Mouse (Mus musculus) heart, adult 2 months (tissue): Measurements from ENCODE around the gene Grsf1. TPM values are rescaled to one million over a fixed set of nuclear protein-coding genes. Genes with fewer than 3 reads are reported as not detected.

Source experiments
- DNase-seq, 2 experiments: peaks; one replicate each; pipeline ENCODE4 v3.0.0; 2021
- H3K27ac ChIP-seq: fragments of 200-600 bp; 2 replicates; pipeline ENCODE4 v1.8.1; 2022
- H3K27me3 ChIP-seq: fragments of 200-500 bp; 2 replicates; pipeline ENCODE4 v1.6.1; 2012; ENCODE audit warnings: mild to moderate bottlenecking, low read length, inconsistent platforms, mixed read lengths; ENCODE audit not compliant: control insufficient read depth, insufficient read depth
- H3K36me3 ChIP-seq: fragments of 200-500 bp; 2 replicates; pipeline ENCODE4 v1.6.1; 2012; ENCODE audit warnings: low read length, inconsistent platforms; ENCODE audit not compliant: control insufficient read depth, insufficient read depth
- H3K4me1 ChIP-seq: fragments of 200-500 bp; 2 replicates; pipeline ENCODE4 v1.6.1; 2011; ENCODE audit warnings: low read length; ENCODE audit not compliant: control insufficient read depth, insufficient read depth
- H3K4me3 ChIP-seq: fragments of 200-600 bp; 2 replicates; pipeline ENCODE4 v1.8.1; 2022
- H3K79me2 ChIP-seq: fragments of 200-500 bp; replicated peaks from 2 replicates; pipeline ENCODE4 v1.6.1; 2012; ENCODE audit warnings: mild to moderate bottlenecking, inconsistent platforms, low read length, moderate library complexity, mixed read lengths; ENCODE audit not compliant: control insufficient read depth, insufficient read depth
- H3K9ac ChIP-seq: fragments of 200-500 bp; 2 replicates; pipeline ENCODE4 v1.6.1; 2012; ENCODE audit warnings: low read depth, mild to moderate bottlenecking, control low read depth, inconsistent platforms, low read length, mixed read lengths
- CTCF ChIP-seq: fragments of 200-600 bp; IDR thresholded peaks from 2 replicates; pipeline ENCODE4 v1.8.1; 2022; ENCODE audit warnings: antibody characterized with exemption, mild to moderate bottlenecking, moderate library complexity
- EP300 ChIP-seq: fragments of 200-500 bp; IDR thresholded peaks from 2 replicates; pipeline ENCODE4 v1.6.1; 2011; ENCODE audit warnings: low read depth, low read length, control low read depth; ENCODE audit not compliant: insufficient read depth
- POLR2A ChIP-seq: fragments of 200-500 bp; IDR thresholded peaks from 2 replicates; pipeline ENCODE4 v1.6.1; 2011; ENCODE audit warnings: mild to moderate bottlenecking, low read depth, low read length, control low read depth; ENCODE audit not compliant: insufficient read depth
- WGBS: fragments of 180-500 bp; shearing (Covaris S2); methylation state at CpG from one replicate; pipeline ENCODE4 v1.1.7; 2018; 5-methylcytosine and 5-hydroxymethylcytosine counted together
- intact Hi-C: fragments of 180-260 bp; cut with DNase I; formaldehyde crosslinking; loops from one replicate; pipeline ENCODE4 v1.15.1; 2025
- polyA plus RNA-seq: library from polyadenylated mRNA; depleted of rRNA; stranded (reverse); fragments of >200 nt; gene quantifications from 2 replicates; pipeline ENCODE4 v1.2.3, GENCODE M21; 2012
- total RNA-seq, 2 experiments: library from RNA; stranded (reverse); gene quantifications; 2 replicates each; pipeline ENCODE4 v1.2.3; 2021

Grsf1 gene
- total and polyA plus RNA-seq, 3 experiments, result 63.6 to 211 (median 187) TPM

DNA sequence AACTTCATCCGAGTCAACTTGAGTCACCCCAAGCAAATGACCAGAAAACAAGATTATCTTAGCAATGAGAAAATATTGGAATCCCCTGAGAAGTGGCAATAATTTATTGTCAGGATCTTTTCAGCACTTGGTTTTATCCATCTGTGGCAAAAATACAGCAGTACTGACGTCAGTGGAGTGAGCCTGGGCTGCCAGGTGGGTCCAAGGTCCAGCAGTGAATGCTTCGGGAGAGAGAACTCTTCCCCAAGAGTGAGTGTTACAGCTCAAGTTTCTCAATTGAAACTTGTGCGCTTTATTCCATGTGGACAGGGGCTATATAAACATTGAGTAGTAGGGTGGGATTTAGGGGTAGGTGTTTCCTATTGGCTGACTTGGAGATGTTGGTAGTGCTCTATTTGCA lies 26.1 kb upstream of the Grsf1 start:
- no peak for DNase-seq
- WGBS, result 73% methylated on average over 4 of the region's 4 CpGs
- Histone ChIP-seq H3K36me3 (no peaks in the 10 kb centered on the region), H3K4me3 (no peak overlapping the region), H3K27ac (no peak overlapping the region), H3K27me3 (no peaks in the 10 kb centered on the region), H3K4me1 (no peaks in the 10 kb centered on the region), H3K79me2 (no peaks in the 10 kb centered on the region), H3K9ac (no peak overlapping the region)
- TF ChIP-seq POLR2A, result no peak
- no peak for TF ChIP-seq EP300
- TF ChIP-seq CTCF, result no peak
- intact Hi-C loops, result no loop called here

DNA sequence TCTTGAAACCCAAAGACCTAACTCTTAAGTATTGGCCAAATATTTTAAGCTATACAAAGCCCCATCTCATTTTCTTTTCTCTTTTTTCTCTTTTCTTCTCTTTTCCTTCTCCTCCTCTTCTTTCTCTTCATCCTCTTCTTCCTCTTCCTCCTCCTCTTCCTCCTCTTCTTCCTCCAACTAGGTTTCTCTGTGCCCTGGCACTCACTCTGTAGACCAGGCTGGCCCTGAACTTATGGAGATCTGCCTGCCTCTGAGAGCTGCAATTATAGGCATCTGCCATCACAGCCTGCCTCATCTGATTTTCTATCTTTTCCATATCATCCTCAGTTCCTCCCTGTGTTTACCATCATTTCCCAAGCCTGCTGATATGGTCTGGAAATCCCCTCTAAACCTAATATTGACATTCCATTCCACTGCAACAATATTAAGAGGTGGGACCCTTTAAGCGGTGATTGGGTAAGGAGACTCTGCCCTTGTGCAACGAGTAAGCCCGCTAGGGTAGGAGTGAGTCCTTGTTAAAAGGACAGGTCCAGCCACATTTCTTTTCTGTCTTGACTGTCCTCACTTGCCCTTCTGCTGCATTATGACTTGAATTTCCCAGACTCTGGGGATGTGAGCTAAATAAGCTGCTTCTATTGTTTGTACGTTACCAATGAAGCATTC lies 23.4 kb upstream of the Grsf1 start:
- H3K79me2 ChIP-seq, result no peaks in the 10 kb centered on the region
- WGBS, result 77% methylated on average over 4 of the region's 4 CpGs
- intact Hi-C loops, result no loop called here
- TF ChIP-seq POLR2A (no peak), EP300 (no peak), CTCF (no peak)
- no peaks in the 10 kb centered on the region for H3K36me3 ChIP-seq
- H3K4me3 ChIP-seq, result no peak overlapping the region
- no peak overlapping the region for H3K9ac ChIP-seq
- H3K4me1 ChIP-seq, result no peaks in the 10 kb centered on the region
- DNase-seq, result no peak
- H3K27me3 ChIP-seq, result no peaks in the 10 kb centered on the region
- H3K27ac ChIP-seq, result no peak overlapping the region

DNA sequence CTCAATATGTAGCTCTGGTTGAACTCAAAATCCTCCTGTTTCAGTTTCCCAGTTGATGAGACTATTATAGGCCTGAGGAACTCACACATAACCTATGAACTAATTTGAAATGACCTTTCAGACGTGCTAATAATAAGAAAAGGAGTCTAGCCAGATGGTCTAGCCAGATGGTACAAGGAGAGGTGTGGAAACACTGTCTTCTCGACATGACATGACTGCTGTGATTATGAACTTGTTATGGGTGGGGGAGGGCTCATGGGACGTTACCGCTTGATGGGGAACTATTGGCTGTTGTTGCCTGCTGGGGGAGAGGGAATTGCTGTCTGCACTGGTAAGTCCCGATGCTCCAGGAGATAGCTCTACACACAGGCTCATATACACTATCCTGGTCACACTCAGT lies 21.3 kb upstream of the Grsf1 start:
- no peak overlapping the region for H3K27ac ChIP-seq
- intact Hi-C loops, result no loop called here
- DNase-seq, result no peak
- H3K4me1 ChIP-seq, result no peaks in the 10 kb centered on the region
- TF ChIP-seq POLR2A (no peak), EP300 (no peak), CTCF (no peak)
- H3K79me2 ChIP-seq, result no peaks in the 10 kb centered on the region
- no peak overlapping the region for H3K4me3 ChIP-seq
- no peaks in the 10 kb centered on the region for H3K27me3 ChIP-seq
- H3K9ac ChIP-seq, result no peak overlapping the region
- WGBS, result 73% methylated on average over 5 of the region's 5 CpGs
- no peaks in the 10 kb centered on the region for H3K36me3 ChIP-seq

DNA sequence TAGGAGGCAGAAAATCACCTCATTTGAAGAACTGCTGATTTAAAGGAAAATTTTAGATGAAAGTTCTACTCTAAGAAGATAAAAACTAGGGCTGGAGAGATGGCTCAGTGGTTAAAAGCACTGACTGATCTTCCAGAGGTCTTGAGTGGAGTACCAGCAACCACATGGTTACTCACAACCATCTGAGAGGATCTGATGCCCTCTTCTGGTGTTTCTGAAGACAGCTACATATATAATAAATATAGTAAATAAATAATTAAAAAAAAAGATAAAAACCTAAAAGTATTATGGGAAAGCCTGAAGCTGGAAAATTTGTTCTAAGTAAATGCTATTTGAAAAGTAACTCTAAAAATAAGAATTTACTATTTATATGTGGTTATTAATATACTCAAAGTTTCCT lies 17.1 kb upstream of the Grsf1 start:
- H3K36me3 ChIP-seq, result no peaks in the 10 kb centered on the region
- no peak for DNase-seq
- no peak overlapping the region for H3K4me3 ChIP-seq
- H3K79me2 ChIP-seq, result no peaks in the 10 kb centered on the region
- intact Hi-C loops, result no loop called here
- H3K9ac ChIP-seq, result no peak overlapping the region
- no peaks in the 10 kb centered on the region for H3K27me3 ChIP-seq
- no peak overlapping the region for H3K27ac ChIP-seq
- H3K4me1 ChIP-seq, result no peaks in the 10 kb centered on the region
- no peak for TF ChIP-seq POLR2A
- TF ChIP-seq CTCF, result peak; percentile 14; the same call in 1 of the 2 replicates

DNA sequence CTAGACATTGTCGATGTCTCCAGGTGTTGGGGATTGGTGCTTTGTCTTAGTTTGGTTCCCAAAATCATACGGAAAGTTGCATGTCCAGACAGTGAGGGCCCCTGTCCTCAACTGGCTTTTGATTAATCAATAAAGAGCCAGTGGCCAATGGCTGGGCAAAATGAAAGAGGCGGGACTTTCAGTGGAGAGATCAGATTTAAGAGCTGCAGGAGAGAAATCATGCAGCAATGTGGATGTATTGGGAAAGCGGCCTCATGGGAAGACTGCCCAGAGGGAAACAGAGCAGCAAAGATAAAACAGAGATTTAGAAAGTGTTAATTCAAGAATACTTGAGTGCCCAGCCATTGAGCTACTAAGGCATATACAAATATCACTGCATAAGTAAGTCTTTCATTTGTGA lies 16.6 kb upstream of the Grsf1 start:
- DNase-seq, result no peak

DNA sequence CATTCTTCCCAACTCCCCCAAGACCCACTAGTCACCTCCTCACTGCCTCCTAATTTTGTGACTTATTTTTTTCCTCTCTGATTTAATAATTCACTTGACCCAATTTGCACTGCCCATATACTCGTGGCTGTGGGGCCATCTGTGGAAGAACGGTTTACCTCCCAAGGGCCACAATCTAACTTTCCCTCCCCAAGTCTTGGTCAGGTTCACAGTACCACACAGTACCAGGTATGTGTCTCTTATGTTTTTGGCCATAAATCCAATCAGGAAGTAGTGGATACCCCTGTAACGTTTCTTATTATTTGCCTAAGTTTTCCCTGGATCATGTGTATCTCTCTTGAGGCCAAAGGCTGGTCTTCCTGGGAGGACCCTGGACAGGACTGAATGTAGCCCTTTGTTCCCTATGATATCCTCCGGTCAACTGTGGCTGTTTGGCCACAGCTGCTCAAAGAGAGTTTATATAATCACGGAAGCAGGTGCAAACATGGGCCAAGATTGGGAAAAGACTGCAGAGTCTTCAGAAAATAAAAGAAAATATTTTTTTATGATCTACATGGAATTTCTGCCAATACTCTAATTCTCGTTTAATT lies 15.6 kb upstream of the Grsf1 start:
- Histone ChIP-seq H3K9ac (no peak overlapping the region), H3K36me3 (no peaks in the 10 kb centered on the region), H3K27ac (no peak overlapping the region), H3K79me2 (no peaks in the 10 kb centered on the region), H3K4me1 (no peaks in the 10 kb centered on the region), H3K27me3 (no peaks in the 10 kb centered on the region), H3K4me3 (no peak overlapping the region)
- no peak for DNase-seq
- intact Hi-C loops, result no loop called here
- WGBS, result 65% methylated on average over 6 of the region's 6 CpGs
- TF ChIP-seq CTCF, result no peak
- TF ChIP-seq EP300, result no peak
- no peak for TF ChIP-seq POLR2A

More for the DNA sequence above, 16.6 kb upstream of the Grsf1 start:
- no peak for TF ChIP-seq EP300
- TF ChIP-seq POLR2A, result no peak
- TF ChIP-seq CTCF, result no peak
- Histone ChIP-seq H3K9ac (no peak overlapping the region), H3K36me3 (no peaks in the 10 kb centered on the region), H3K27me3 (no peaks in the 10 kb centered on the region), H3K79me2 (no peaks in the 10 kb centered on the region), H3K4me3 (no peak overlapping the region), H3K27ac (no peak overlapping the region), H3K4me1 (no peaks in the 10 kb centered on the region)
- 87% methylated on average over 4 of the region's 4 CpGs for WGBS
- intact Hi-C loops, result no loop called here
